Mouse (Mus musculus): ENCODE data around the gene Leng8.

DNA sequence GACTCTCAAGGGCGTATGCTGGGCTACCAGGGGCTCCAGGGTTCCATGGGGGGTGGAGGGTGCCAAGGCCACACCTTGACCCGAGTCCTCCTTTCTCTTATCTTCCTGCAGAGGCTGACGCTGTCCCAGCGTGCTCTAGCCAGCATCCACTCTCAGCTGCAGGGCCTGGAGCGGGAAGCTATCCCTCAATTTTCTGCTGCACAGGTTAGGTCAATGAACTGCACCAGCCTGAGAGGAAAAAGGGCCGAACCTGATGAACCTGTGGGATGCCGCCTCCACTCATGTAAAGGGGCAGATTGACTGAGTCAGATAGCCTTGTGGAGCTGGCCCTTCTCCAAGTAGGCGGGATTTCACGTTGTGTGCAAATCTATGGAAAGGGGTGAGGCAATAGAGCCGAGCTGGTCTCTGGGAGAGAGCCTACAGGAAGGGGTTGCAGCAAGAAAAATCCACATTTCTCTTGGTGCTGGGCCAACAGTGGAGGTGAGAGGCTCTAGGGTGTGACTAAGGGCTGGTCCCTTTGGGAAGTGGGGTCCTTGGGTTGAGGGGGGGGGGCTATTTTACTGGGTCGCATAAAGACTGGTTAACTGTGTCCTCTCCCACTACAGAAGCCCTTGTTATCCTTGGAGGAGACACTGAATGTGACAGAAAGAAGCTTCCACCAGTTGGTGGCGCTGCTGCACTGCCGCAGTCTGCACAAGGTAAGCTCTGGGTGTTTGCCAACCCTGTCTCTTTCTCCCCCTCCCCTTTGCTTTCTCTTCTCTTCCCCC is 6.0 kb upstream of the Leng8 start:
- TF ChIP-seq CTCF (IDR thresholded peaks at IDR 0.05; ENCODE audit: low read depth, low read length) (peak; percentile 84), GATA1 (IDR thresholded peaks at IDR 0.05; ENCODE audit: borderline replicate concordance, low read length) (no peak), POLR2AphosphoS5 (IDR thresholded peaks at IDR 0.05; ENCODE audit: insufficient replicate concordance, low read depth, low read length) (no peak)
